Mouse (Mus musculus) neural tube, embryonic 14.5 days (tissue): ENCODE data around the gene Dhx16. TPM values are rescaled to one million over a fixed set of nuclear protein-coding genes. Genes with fewer than 3 reads are reported as not detected.
A peak's percentile ranks its signal among the peaks of the same experiment; 100 is the strongest.

ENCODE experiments used
- ATAC-seq: fragments of 200-750 bp; cut with Nextera tagmentation; 2 replicates; pipeline ENCODE4 v1.8.0; 2017; ENCODE audit warnings: low read depth, mild to moderate bottlenecking, moderate TSS enrichment, moderate library complexity
- H3K27ac ChIP-seq: fragments of 300-500 bp; sonication (generic); 2 replicates; pipeline ENCODE4 v1.5.1; 2014; ENCODE audit warnings: low read depth, mild to moderate bottlenecking, control low read depth, low read length, moderate library complexity, mixed read lengths
- H3K27me3 ChIP-seq: fragments of 300-500 bp; sonication (generic); 2 replicates; pipeline ENCODE4 v1.6.1; 2014; ENCODE audit warnings: low read length; ENCODE audit not compliant: control insufficient read depth, insufficient read depth
- H3K36me3 ChIP-seq: fragments of 300-500 bp; sonication (generic); 2 replicates; pipeline ENCODE4 v1.6.1; 2014; ENCODE audit warnings: low read length, mixed read lengths; ENCODE audit not compliant: control insufficient read depth, insufficient read depth
- H3K4me1 ChIP-seq: fragments of 300-500 bp; sonication (generic); 2 replicates; pipeline ENCODE4 v1.6.1; 2014; ENCODE audit warnings: low read length; ENCODE audit not compliant: control insufficient read depth, insufficient read depth
- H3K4me2 ChIP-seq: fragments of 300-500 bp; sonication (generic); 2 replicates; pipeline ENCODE4 v1.6.1; 2014; ENCODE audit warnings: mild to moderate bottlenecking, low read depth, low read length, control low read depth
- H3K4me3 ChIP-seq: fragments of 300-500 bp; sonication (generic); 2 replicates; pipeline ENCODE4 v1.5.1; 2014; ENCODE audit warnings: low read depth, low read length, control low read depth, mixed read lengths
- H3K9ac ChIP-seq: fragments of 300-500 bp; sonication (generic); replicated peaks from 2 replicates; pipeline ENCODE4 v1.6.1; 2014; ENCODE audit warnings: low read depth, mild to moderate bottlenecking, control low read depth, low read length, mixed read lengths
- H3K9me3 ChIP-seq: fragments of 300-500 bp; sonication (generic); 2 replicates; pipeline ENCODE4 v1.6.1; 2016; ENCODE audit warnings: low read length; ENCODE audit not compliant: control insufficient read depth
- whole genome bisulfite sequencing: fragments of 180-500 bp; shearing (Covaris S2); extraction: QIAGEN DNeasy Blood & Tissue Kit; methylation state at CpG from one replicate; pipeline ENCODE4 v1.1.7; 2014; 5-methylcytosine and 5-hydroxymethylcytosine counted together
- polyA plus RNA-seq: library from polyadenylated mRNA; unstranded; fragments of >200 nt; fragmentation: Nextera tagmentation; extraction: Ambion mirVana; gene quantifications from 2 replicates; pipeline ENCODE4 v1.2.1, GENCODE M21; 2014

Gene Dhx16
- polyA plus RNA-seq, 1 experiment from 2014 or later = 22.4 TPM

- no peak for ATAC-seq
- 35% methylated on average over 6 of the region's 6 CpGs for WGBS
Observed at GRCm38 (mm10) chr17:35919864-35920301, 40.3 kb downstream of the Dhx16 start.

GRCm38 (mm10) chr17:35920384-35920783 is 40.8 kb downstream of the Dhx16 start:
- no peaks in the 10 kb centered on the region for H3K27me3 ChIP-seq
- H3K36me3 ChIP-seq = peaks cover 17% of the 10 kb centered on the region
- WGBS = 81% methylated on average over 1 of the region's 1 CpGs
- peaks cover 20% of the 10 kb centered on the region for H3K4me1 ChIP-seq
- H3K4me2 ChIP-seq = peak overlapping the region; percentile 69
- peak overlapping the region; percentile 99; the same call in 1 of the 2 replicates for H3K9ac ChIP-seq
- ATAC-seq = no peak
- peak overlapping the region; percentile 97 for H3K27ac ChIP-seq
- H3K4me3 ChIP-seq = peak overlapping the region; percentile 66
- no peaks in the 10 kb centered on the region for H3K9me3 ChIP-seq

More at GRCm38 (mm10) chr17:35919864-35920301, 40.3 kb downstream of the Dhx16 start:
- Histone ChIP-seq H3K27me3 (no peaks in the 10 kb centered on the region), H3K36me3 (peaks cover 13% of the 10 kb centered on the region), H3K4me2 (peak overlapping the region; percentile 69), H3K4me3 (peak overlapping the region; percentile 66), H3K9me3 (no peaks in the 10 kb centered on the region), H3K4me1 (peaks cover 23% of the 10 kb centered on the region), H3K27ac (peak overlapping the region; percentile 97), H3K9ac (peak overlapping the region; percentile 99)

- H3K9me3 ChIP-seq = no peaks in the 10 kb centered on the region
- peaks cover 19% of the 10 kb centered on the region for H3K36me3 ChIP-seq
- peak overlapping the region; percentile 97 for H3K27ac ChIP-seq
- H3K27me3 ChIP-seq = no peaks in the 10 kb centered on the region
- no peak overlapping the region; the same call in 1 of the 2 replicates for H3K9ac ChIP-seq
- peak overlapping the region; percentile 69 for H3K4me2 ChIP-seq
- WGBS = 68% methylated on average over 5 of the region's 5 CpGs
- H3K4me1 ChIP-seq = peaks cover 18% of the 10 kb centered on the region
- no peak for ATAC-seq
- H3K4me3 ChIP-seq = no peak overlapping the region
Observed at GRCm38 (mm10) chr17:35920862-35921562, 41.4 kb downstream of the Dhx16 start.

GRCm38 (mm10) chr17:35921710-35922109 is 42.1 kb downstream of the Dhx16 start:
- no peak for ATAC-seq
- 88% methylated on average over 4 of the region's 4 CpGs for WGBS
- Histone ChIP-seq H3K4me3 (no peak overlapping the region), H3K27ac (no peak overlapping the region), H3K36me3 (peaks cover 26% of the 10 kb centered on the region), H3K4me1 (peaks cover 18% of the 10 kb centered on the region), H3K4me2 (no peak overlapping the region), H3K9me3 (no peaks in the 10 kb centered on the region), H3K9ac (0 out of 2 replicates have a peak overlapping the region, but pooled peaks have one; percentile 26), H3K27me3 (no peaks in the 10 kb centered on the region)

- Histone ChIP-seq H3K27me3 (no peaks in the 10 kb centered on the region), H3K27ac (no peak overlapping the region), H3K9ac (no peak overlapping the region), H3K4me1 (peaks cover 18% of the 10 kb centered on the region), H3K4me2 (no peak overlapping the region), H3K9me3 (no peaks in the 10 kb centered on the region), H3K36me3 (peaks cover 32% of the 10 kb centered on the region), H3K4me3 (no peak overlapping the region)
- WGBS = 85% methylated on average over 3 of the region's 3 CpGs
- no peak for ATAC-seq
Observed at GRCm38 (mm10) chr17:35922566-35922965, 42.9 kb downstream of the Dhx16 start.

GRCm38 (mm10) chr17:35923281-35923680 is 43.7 kb downstream of the Dhx16 start:
- Histone ChIP-seq H3K4me1 (peaks cover 18% of the 10 kb centered on the region), H3K4me3 (no peak overlapping the region), H3K36me3 (peaks cover 39% of the 10 kb centered on the region), H3K9me3 (no peaks in the 10 kb centered on the region), H3K4me2 (no peak overlapping the region), H3K9ac (no peak overlapping the region), H3K27ac (no peak overlapping the region), H3K27me3 (no peaks in the 10 kb centered on the region)
- 97% methylated on average over 4 of the region's 4 CpGs for WGBS
- ATAC-seq = no peak

GRCm38 (mm10) chr17:35927471-35927870 is 47.9 kb downstream of the Dhx16 start:
- Histone ChIP-seq H3K36me3 (peaks cover 62% of the 10 kb centered on the region), H3K27ac (no peak overlapping the region), H3K9me3 (no peaks in the 10 kb centered on the region), H3K4me1 (no peaks in the 10 kb centered on the region), H3K9ac (no peak overlapping the region), H3K27me3 (no peaks in the 10 kb centered on the region), H3K4me2 (no peak overlapping the region), H3K4me3 (no peak overlapping the region)
- ATAC-seq = no peak
- WGBS = 78% methylated on average over 1 of the region's 1 CpGs

GRCm38 (mm10) chr17:35929534-35929933 is 49.9 kb downstream of the Dhx16 start:
- H3K36me3 ChIP-seq = peaks cover 52% of the 10 kb centered on the region
- no peak overlapping the region for H3K4me2 ChIP-seq
- no peaks in the 10 kb centered on the region for H3K9me3 ChIP-seq
- ATAC-seq = no peak
- H3K27ac ChIP-seq = no peak overlapping the region
- H3K9ac ChIP-seq = no peak overlapping the region
- H3K4me3 ChIP-seq = no peak overlapping the region
- no peaks in the 10 kb centered on the region for H3K27me3 ChIP-seq
- WGBS = 98% methylated on average over 2 of the region's 2 CpGs
- no peaks in the 10 kb centered on the region for H3K4me1 ChIP-seq

- no peaks in the 10 kb centered on the region for H3K9me3 ChIP-seq
- H3K9ac ChIP-seq = no peak overlapping the region
- peaks cover 45% of the 10 kb centered on the region for H3K36me3 ChIP-seq
- WGBS = 97% methylated on average over 12 of the region's 12 CpGs
- H3K4me2 ChIP-seq = no peak overlapping the region
- H3K4me3 ChIP-seq = no peak overlapping the region
- no peaks in the 10 kb centered on the region for H3K4me1 ChIP-seq
- H3K27me3 ChIP-seq = no peaks in the 10 kb centered on the region
- ATAC-seq = no peak
- no peak overlapping the region for H3K27ac ChIP-seq
Observed at GRCm38 (mm10) chr17:35930627-35931026, 51.0 kb downstream of the Dhx16 start.
